Mouse (Mus musculus): ENCODE data around the gene Auts2. TPM values are rescaled to one million over a fixed set of nuclear protein-coding genes. Genes with fewer than 3 reads are reported as not detected.

Auts2 gene
- polyA plus RNA-seq, 1 experiment from 2014 or later, result 29.4 TPM

DNA sequence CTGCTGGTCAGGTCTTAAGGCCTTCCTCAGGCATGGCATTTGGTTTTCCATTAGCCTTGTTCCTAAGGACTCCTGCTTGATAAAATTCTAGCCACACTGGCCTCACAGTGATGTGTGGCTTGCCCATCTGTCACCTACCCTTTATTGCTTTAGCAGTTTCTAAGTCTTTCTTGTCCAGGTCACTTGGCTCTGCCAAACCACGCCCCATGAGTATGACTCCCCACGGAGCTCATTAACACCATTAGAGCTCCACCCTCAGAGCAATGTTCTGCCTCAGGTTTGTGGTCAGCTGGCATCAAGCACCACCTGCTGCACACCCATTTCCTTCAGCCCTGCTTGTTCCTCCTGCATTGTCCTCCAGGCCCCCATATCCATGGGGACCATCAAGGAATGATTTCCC, 330.7 kb downstream of the Auts2 start:
- Histone ChIP-seq H3K9me3 (ENCODE audit: control insufficient read depth, low read length) (no peaks in the 10 kb centered on the region), H3K9ac (ENCODE audit: low read depth, low read length) (no peak overlapping the region), H3K27me3 (replicated peaks; ENCODE audit: control insufficient read depth, insufficient read depth, low read length) (no peaks in the 10 kb centered on the region), H3K27ac (replicated peaks; ENCODE audit: low read depth, low read length) (no peak overlapping the region), H3K36me3 (ENCODE audit: control insufficient read depth, insufficient read depth, low read length) (no peaks in the 10 kb centered on the region), H3K4me2 (ENCODE audit: low read depth, low read length) (no peak overlapping the region), H3K4me1 (ENCODE audit: control insufficient read depth, insufficient read depth, low read length) (peaks cover 18% of the 10 kb centered on the region), H3K4me3 (ENCODE audit: low read depth, low read length) (no peak overlapping the region)
- ATAC-seq (ENCODE audit: low read depth), result 0 out of 2 replicates have a peak, but pooled peaks have one; percentile 37
- no peak for DNase-seq (ENCODE audit: low spot score)
- WGBS, result 87% methylated on average over 2 of the region's 2 CpGs

DNA sequence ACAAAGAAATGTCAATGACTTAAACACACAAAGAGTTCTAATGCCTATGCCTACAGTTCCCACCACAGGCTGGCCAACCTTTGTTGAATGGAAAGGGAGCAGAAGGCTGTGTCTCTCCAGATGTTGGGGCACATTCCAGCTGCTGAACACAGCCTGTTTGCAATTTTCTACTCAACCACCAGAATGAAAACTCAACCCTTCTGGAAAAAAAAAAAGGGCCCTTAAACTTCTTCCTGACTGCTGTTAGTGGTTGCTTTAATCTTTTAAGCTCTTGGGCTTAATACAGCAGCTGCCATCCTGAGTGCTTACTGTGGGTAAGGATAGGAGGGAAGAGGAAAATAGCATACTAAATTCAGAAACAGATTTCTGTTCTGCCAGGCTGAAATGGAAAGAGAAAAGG, 333.4 kb downstream of the Auts2 start:
- H3K9ac ChIP-seq (ENCODE audit: low read depth, low read length), result no peak overlapping the region
- peak overlapping the region; percentile 42; the same call in 1 of the 2 replicates for H3K27ac ChIP-seq (replicated peaks; ENCODE audit: low read depth, low read length)
- peaks cover 15% of the 10 kb centered on the region for H3K4me1 ChIP-seq (ENCODE audit: control insufficient read depth, insufficient read depth, low read length)
- no peaks in the 10 kb centered on the region for H3K36me3 ChIP-seq (ENCODE audit: control insufficient read depth, insufficient read depth, low read length)
- H3K27me3 ChIP-seq (replicated peaks; ENCODE audit: control insufficient read depth, insufficient read depth, low read length), result no peaks in the 10 kb centered on the region
- peak; percentile 63; the same call in 1 of the 2 replicates for ATAC-seq (ENCODE audit: low read depth)
- H3K4me2 ChIP-seq (ENCODE audit: low read depth, low read length), result no peak overlapping the region
- no peak overlapping the region for H3K4me3 ChIP-seq (ENCODE audit: low read depth, low read length)
- no peaks in the 10 kb centered on the region for H3K9me3 ChIP-seq (ENCODE audit: control insufficient read depth, low read length)
- peak; percentile 85 for DNase-seq (ENCODE audit: low spot score)

DNA sequence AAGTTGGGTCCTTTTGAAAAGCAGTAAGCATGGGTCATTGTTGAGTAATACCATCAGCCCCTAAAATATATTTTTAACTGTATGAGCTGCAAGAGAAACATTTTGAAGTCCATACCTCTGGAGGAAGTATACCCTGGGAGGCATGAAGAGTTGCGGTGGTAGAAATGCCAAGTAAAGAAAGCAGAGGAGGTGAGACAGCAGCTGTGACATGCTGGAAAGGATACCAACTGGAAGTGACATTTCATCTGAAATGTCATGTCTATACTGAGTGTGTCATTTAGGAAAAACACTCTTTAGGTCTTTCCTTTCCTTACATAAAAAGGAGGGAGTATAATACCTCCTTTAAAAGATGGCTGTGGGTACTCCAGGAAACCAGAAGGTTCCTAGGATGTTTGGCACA, 336.9 kb downstream of the Auts2 start:
- Histone ChIP-seq H3K9ac (ENCODE audit: low read depth, low read length) (no peak overlapping the region), H3K4me3 (ENCODE audit: low read depth, low read length) (no peak overlapping the region), H3K4me1 (ENCODE audit: control insufficient read depth, insufficient read depth, low read length) (peaks cover 26% of the 10 kb centered on the region), H3K27ac (replicated peaks; ENCODE audit: low read depth, low read length) (no peak overlapping the region), H3K9me3 (ENCODE audit: control insufficient read depth, low read length) (no peaks in the 10 kb centered on the region), H3K4me2 (ENCODE audit: low read depth, low read length) (no peak overlapping the region), H3K36me3 (ENCODE audit: control insufficient read depth, insufficient read depth, low read length) (no peaks in the 10 kb centered on the region), H3K27me3 (replicated peaks; ENCODE audit: control insufficient read depth, insufficient read depth, low read length) (no peaks in the 10 kb centered on the region)
- WGBS, result 83% methylated on average over 1 of the region's 1 CpGs
- no peak for DNase-seq (ENCODE audit: low spot score)
- ATAC-seq (ENCODE audit: low read depth), result no peak

DNA sequence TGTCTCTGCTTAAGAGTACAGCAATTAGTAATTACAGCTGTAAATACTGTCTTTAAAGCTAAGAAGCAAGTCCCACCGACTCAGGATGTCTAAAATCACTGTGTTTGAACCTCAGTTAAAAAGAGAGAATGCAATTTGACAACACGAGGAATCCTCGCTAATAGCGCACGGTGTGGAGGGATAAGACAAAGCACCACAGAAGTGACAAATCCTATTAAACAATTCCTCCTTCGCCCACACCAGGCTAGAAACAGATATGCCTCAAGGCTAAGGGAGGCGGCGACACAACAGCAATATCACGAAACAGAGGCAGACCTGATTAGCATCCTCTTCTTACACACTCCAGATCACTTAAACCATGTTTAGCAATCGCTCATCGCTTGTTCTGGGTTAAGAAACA, 339.3 kb downstream of the Auts2 start:
- DNase-seq (ENCODE audit: low spot score) (no peak), ATAC-seq (ENCODE audit: low read depth) (no peak)
- H3K36me3 ChIP-seq (ENCODE audit: control insufficient read depth, insufficient read depth, low read length), result no peaks in the 10 kb centered on the region
- WGBS, result 56% methylated on average over 11 of the region's 11 CpGs
- no peaks in the 10 kb centered on the region for H3K9me3 ChIP-seq (ENCODE audit: control insufficient read depth, low read length)
- peaks cover 18% of the 10 kb centered on the region for H3K4me1 ChIP-seq (ENCODE audit: control insufficient read depth, insufficient read depth, low read length)
- H3K9ac ChIP-seq (ENCODE audit: low read depth, low read length), result no peak overlapping the region
- no peaks in the 10 kb centered on the region for H3K27me3 ChIP-seq (replicated peaks; ENCODE audit: control insufficient read depth, insufficient read depth, low read length)
- H3K4me3 ChIP-seq (ENCODE audit: low read depth, low read length), result no peak overlapping the region
- no peak overlapping the region for H3K4me2 ChIP-seq (ENCODE audit: low read depth, low read length)
- H3K27ac ChIP-seq (replicated peaks; ENCODE audit: low read depth, low read length), result no peak overlapping the region

DNA sequence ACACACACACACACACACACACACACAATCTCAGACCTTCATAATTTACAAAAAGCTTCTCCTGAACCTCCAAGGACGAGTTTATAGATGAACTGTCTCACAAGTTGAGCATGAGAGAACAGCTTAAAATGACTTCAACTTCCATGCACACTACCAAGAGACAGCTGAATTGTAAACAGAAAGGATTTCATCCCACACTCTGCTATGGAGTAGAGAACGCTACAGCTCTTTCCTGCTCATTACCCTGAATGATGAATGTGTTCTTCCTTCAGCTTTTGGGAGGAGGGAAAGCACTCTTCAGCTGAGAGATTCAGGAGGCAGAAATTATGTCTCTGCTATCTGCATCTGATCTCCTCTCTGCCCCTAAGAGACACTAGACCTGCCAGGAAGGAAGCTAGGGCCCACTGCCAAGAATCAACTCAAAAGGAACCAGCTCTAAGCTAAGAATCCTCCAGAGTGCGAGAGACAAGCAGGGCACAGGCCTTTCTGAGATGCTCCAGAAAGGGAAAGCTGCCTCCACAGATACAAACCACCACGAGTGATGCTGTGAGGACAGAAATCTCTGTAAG, 342.0 kb downstream of the Auts2 start:
- DNase-seq (ENCODE audit: low spot score) (no peak), ATAC-seq (ENCODE audit: low read depth) (no peak)
- Histone ChIP-seq H3K4me3 (ENCODE audit: low read depth, low read length) (no peak overlapping the region), H3K4me2 (ENCODE audit: low read depth, low read length) (no peak overlapping the region), H3K36me3 (ENCODE audit: control insufficient read depth, insufficient read depth, low read length) (no peaks in the 10 kb centered on the region), H3K27ac (replicated peaks; ENCODE audit: low read depth, low read length) (no peak overlapping the region), H3K4me1 (ENCODE audit: control insufficient read depth, insufficient read depth, low read length) (peaks cover 18% of the 10 kb centered on the region), H3K27me3 (replicated peaks; ENCODE audit: control insufficient read depth, insufficient read depth, low read length) (no peaks in the 10 kb centered on the region), H3K9me3 (ENCODE audit: control insufficient read depth, low read length) (no peaks in the 10 kb centered on the region), H3K9ac (ENCODE audit: low read depth, low read length) (no peak overlapping the region)
- 42% methylated on average over 4 of the region's 4 CpGs for WGBS

DNA sequence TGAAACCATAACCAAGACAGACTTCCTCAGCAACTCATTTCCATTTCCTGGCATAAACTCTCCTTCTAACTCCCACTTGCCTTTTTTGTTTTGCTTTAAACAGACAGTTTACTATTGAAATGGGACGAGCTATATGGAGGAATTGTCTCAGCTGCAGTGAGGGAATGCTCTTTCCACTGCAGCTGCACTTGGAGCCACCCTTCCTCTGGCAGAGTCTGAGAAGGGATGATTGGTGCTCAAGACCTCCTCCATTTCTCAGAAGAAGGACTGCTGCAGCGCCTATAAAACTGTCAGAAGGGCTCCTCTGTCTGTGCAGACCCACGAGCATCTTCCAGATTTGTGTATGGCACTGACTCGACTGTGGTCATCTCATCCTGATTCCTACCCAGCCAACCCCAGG, 342.5 kb downstream of the Auts2 start:
- no peak overlapping the region for H3K9ac ChIP-seq (ENCODE audit: low read depth, low read length)
- no peak overlapping the region for H3K4me3 ChIP-seq (ENCODE audit: low read depth, low read length)
- H3K4me1 ChIP-seq (ENCODE audit: control insufficient read depth, insufficient read depth, low read length), result peaks cover 18% of the 10 kb centered on the region
- no peak overlapping the region for H3K27ac ChIP-seq (replicated peaks; ENCODE audit: low read depth, low read length)
- H3K36me3 ChIP-seq (ENCODE audit: control insufficient read depth, insufficient read depth, low read length), result no peaks in the 10 kb centered on the region
- 60% methylated on average over 4 of the region's 4 CpGs for WGBS
- DNase-seq (ENCODE audit: low spot score) (no peak), ATAC-seq (ENCODE audit: low read depth) (no peak)
- no peak overlapping the region for H3K4me2 ChIP-seq (ENCODE audit: low read depth, low read length)
- H3K27me3 ChIP-seq (replicated peaks; ENCODE audit: control insufficient read depth, insufficient read depth, low read length), result no peaks in the 10 kb centered on the region
- H3K9me3 ChIP-seq (ENCODE audit: control insufficient read depth, low read length), result no peaks in the 10 kb centered on the region

DNA sequence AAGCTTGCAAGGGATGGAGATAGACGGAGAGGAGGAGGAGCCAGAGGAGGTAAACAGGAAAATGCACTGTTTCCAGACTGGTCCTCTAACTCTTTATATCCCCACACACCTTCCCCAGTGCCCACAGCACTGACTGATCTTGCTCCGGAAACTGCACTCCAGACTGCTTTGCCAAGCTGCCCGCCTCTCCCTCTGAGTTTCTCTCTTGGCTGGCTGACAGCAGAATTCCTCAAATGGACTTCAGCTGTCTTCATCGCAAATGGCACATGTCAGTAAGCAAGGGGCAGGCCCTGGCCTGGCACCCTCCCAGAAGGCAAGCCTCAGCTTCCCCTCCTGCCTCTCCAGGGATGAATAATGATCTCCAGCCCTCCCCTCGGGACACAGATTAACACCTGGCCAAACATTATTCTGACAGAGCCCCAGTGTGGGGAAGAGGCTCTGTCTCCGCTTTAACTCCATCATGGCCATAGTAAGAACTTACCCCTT, 348.1 kb downstream of the Auts2 start:
- Histone ChIP-seq H3K27ac (replicated peaks; ENCODE audit: low read depth, low read length) (peak overlapping the region; percentile 23; the same call in 1 of the 2 replicates), H3K4me1 (ENCODE audit: control insufficient read depth, insufficient read depth, low read length) (peaks cover 17% of the 10 kb centered on the region), H3K4me3 (ENCODE audit: low read depth, low read length) (peak overlapping the region; percentile 10; the same call in 1 of the 2 replicates), H3K36me3 (ENCODE audit: control insufficient read depth, insufficient read depth, low read length) (no peaks in the 10 kb centered on the region), H3K27me3 (replicated peaks; ENCODE audit: control insufficient read depth, insufficient read depth, low read length) (no peaks in the 10 kb centered on the region), H3K9ac (ENCODE audit: low read depth, low read length) (peak overlapping the region; percentile 5; the same call in 1 of the 2 replicates), H3K4me2 (ENCODE audit: low read depth, low read length) (peak overlapping the region; percentile 25), H3K9me3 (ENCODE audit: control insufficient read depth, low read length) (no peaks in the 10 kb centered on the region)
- ATAC-seq (ENCODE audit: low read depth), result peak; percentile 81
- 10% methylated on average over 6 of the region's 6 CpGs for WGBS
- DNase-seq (ENCODE audit: low spot score), result peak; percentile 86

DNA sequence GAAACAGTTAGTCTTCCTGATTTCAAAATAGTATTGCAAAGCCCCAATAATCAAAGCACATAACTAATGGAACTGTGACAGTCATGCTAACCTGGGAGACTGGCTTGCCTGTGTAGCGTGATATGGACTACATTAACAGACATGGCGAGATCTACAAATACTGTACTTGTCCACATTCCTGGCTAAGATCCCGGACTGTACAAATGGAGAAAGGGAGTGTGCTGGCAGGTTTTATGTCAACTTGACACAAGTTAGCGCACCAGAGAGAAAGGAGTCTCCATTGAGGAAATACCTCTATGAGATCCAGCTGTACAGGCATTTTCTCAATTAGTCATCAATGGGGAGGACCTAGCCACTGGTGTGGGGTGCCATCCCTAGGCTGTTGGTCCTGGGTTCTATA, 353.0 kb downstream of the Auts2 start:
- Histone ChIP-seq H3K4me3 (ENCODE audit: low read depth, low read length) (no peak overlapping the region), H3K36me3 (ENCODE audit: control insufficient read depth, insufficient read depth, low read length) (no peaks in the 10 kb centered on the region), H3K27me3 (replicated peaks; ENCODE audit: control insufficient read depth, insufficient read depth, low read length) (no peaks in the 10 kb centered on the region), H3K27ac (replicated peaks; ENCODE audit: low read depth, low read length) (no peak overlapping the region), H3K4me1 (ENCODE audit: control insufficient read depth, insufficient read depth, low read length) (peaks cover 34% of the 10 kb centered on the region), H3K9ac (ENCODE audit: low read depth, low read length) (no peak overlapping the region), H3K9me3 (ENCODE audit: control insufficient read depth, low read length) (no peaks in the 10 kb centered on the region), H3K4me2 (ENCODE audit: low read depth, low read length) (no peak overlapping the region)
- DNase-seq (ENCODE audit: low spot score) (peak; percentile 70), ATAC-seq (ENCODE audit: low read depth) (no peak)
- 53% methylated on average over 4 of the region's 4 CpGs for whole genome bisulfite sequencing

DNA sequence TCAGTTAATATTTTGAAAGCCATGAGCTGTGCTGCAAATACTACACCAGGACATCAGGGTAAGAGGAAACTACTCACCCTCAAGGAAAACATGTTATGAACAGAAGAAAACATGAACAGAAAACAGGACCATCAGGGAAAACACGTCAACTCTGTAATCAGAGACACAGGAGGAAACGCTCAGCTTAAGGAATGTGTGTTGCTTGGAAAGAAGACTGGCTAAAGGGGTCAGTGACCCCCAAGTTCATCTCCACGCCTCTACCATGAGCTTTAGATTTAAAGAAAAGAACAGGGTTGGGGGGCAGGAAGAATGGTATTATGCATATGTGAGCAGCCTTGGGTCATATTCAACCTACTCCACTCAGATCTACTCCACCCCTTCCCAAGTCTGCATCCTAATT, 356.5 kb downstream of the Auts2 start:
- 15% methylated on average over 3 of the region's 3 CpGs for WGBS
- Histone ChIP-seq H3K4me3 (ENCODE audit: low read depth, low read length) (no peak overlapping the region), H3K9me3 (ENCODE audit: control insufficient read depth, low read length) (no peaks in the 10 kb centered on the region), H3K4me2 (ENCODE audit: low read depth, low read length) (peak overlapping the region; percentile 36), H3K36me3 (ENCODE audit: control insufficient read depth, insufficient read depth, low read length) (no peaks in the 10 kb centered on the region), H3K4me1 (ENCODE audit: control insufficient read depth, insufficient read depth, low read length) (peaks cover 29% of the 10 kb centered on the region), H3K9ac (ENCODE audit: low read depth, low read length) (no peak overlapping the region), H3K27ac (replicated peaks; ENCODE audit: low read depth, low read length) (0 out of 2 replicates have a peak overlapping the region, but pooled peaks have one; percentile 6), H3K27me3 (replicated peaks; ENCODE audit: control insufficient read depth, insufficient read depth, low read length) (no peaks in the 10 kb centered on the region)
- ATAC-seq (ENCODE audit: low read depth) (no peak), DNase-seq (ENCODE audit: low spot score) (peak; percentile 8)
